Mouse (Mus musculus): ENCODE results near the gene Krt27. TPM values are rescaled to one million over a fixed set of nuclear protein-coding genes. Genes with fewer than 3 reads are reported as not detected.

Krt27 gene
- polyA plus RNA-seq, 1 experiment from 2014 or later: not detected

GRCm38 (mm10) chr11:99361423-99361822 is 10.5 kb upstream of the Krt27 start:
- H3K9ac ChIP-seq (ENCODE audit: low read length): no peak overlapping the region
- no peak overlapping the region for H3K27ac ChIP-seq (ENCODE audit: low read depth, low read length)
- H3K4me2 ChIP-seq: no peak overlapping the region
- H3K9me3 ChIP-seq (ENCODE audit: control insufficient read depth, low read length): no peaks in the 10 kb centered on the region
- DNase-seq (ENCODE audit: low spot score, missing footprints) (peak; percentile 80), ATAC-seq (ENCODE audit: low FRiP score) (no peak)
- 90% methylated on average over 8 of the region's 8 CpGs for WGBS
- H3K4me3 ChIP-seq (ENCODE audit: low read depth, low read length): no peak overlapping the region
- no peaks in the 10 kb centered on the region for H3K36me3 ChIP-seq (ENCODE audit: control insufficient read depth, insufficient read depth, low read length)
- H3K27me3 ChIP-seq (ENCODE audit: control insufficient read depth, insufficient read depth, low read length): no peaks in the 10 kb centered on the region
- no peaks in the 10 kb centered on the region for H3K4me1 ChIP-seq (ENCODE audit: control insufficient read depth, insufficient read depth, low read length)

GRCm38 (mm10) chr11:99339299-99339847 is 11.5 kb downstream of the Krt27 start:
- peak; percentile 86 for DNase-seq (ENCODE audit: low spot score, missing footprints)
- ATAC-seq (ENCODE audit: low FRiP score): peak; percentile 52; the same call in 1 of the 2 replicates

GRCm38 (mm10) chr11:99337866-99338265 is 13.0 kb downstream of the Krt27 start, which contains the start of gene Krt26:
TSS of gene Krt26 (minus strand) at chr11:99337966.
- peaks cover 4% of the 10 kb centered on the region; the same call in 1 of the 2 replicates for H3K4me1 ChIP-seq (ENCODE audit: control insufficient read depth, insufficient read depth, low read length)
- H3K36me3 ChIP-seq (ENCODE audit: control insufficient read depth, insufficient read depth, low read length): no peaks in the 10 kb centered on the region
- WGBS: 93% methylated on average over 11 of the region's 11 CpGs
- H3K9me3 ChIP-seq (ENCODE audit: control insufficient read depth, low read length): no peaks in the 10 kb centered on the region
- no peak within 1 kb of the TSS for H3K4me2 ChIP-seq
- H3K9ac ChIP-seq (ENCODE audit: low read length): no peak within 1 kb of the TSS
- H3K27ac ChIP-seq (ENCODE audit: low read depth, low read length): no peak within 1 kb of the TSS
- DNase-seq (ENCODE audit: low spot score, missing footprints) (no peak), ATAC-seq (ENCODE audit: low FRiP score) (no peak)
- H3K27me3 ChIP-seq (ENCODE audit: control insufficient read depth, insufficient read depth, low read length): no peaks in the 10 kb centered on the region
- no peak within 1 kb of the TSS for H3K4me3 ChIP-seq (ENCODE audit: low read depth, low read length)

More at GRCm38 (mm10) chr11:99339299-99339847, 11.5 kb downstream of the Krt27 start:
- Histone ChIP-seq H3K4me2 (no peak overlapping the region), H3K27me3 (ENCODE audit: control insufficient read depth, insufficient read depth, low read length) (no peaks in the 10 kb centered on the region), H3K27ac (ENCODE audit: low read depth, low read length) (peak overlapping the region; percentile 40; the same call in 1 of the 2 replicates), H3K4me3 (ENCODE audit: low read depth, low read length) (no peak overlapping the region), H3K9me3 (ENCODE audit: control insufficient read depth, low read length) (no peaks in the 10 kb centered on the region), H3K36me3 (ENCODE audit: control insufficient read depth, insufficient read depth, low read length) (no peaks in the 10 kb centered on the region), H3K4me1 (ENCODE audit: control insufficient read depth, insufficient read depth, low read length) (no peaks in the 10 kb centered on the region), H3K9ac (ENCODE audit: low read length) (no peak overlapping the region)
- WGBS: 31% methylated on average over 11 of the region's 11 CpGs

- no peak for ATAC-seq (ENCODE audit: low FRiP score)
- Histone ChIP-seq H3K9ac (ENCODE audit: low read length) (no peak overlapping the region), H3K36me3 (ENCODE audit: control insufficient read depth, insufficient read depth, low read length) (no peaks in the 10 kb centered on the region), H3K4me2 (no peak overlapping the region), H3K27ac (ENCODE audit: low read depth, low read length) (no peak overlapping the region), H3K9me3 (ENCODE audit: control insufficient read depth, low read length) (no peaks in the 10 kb centered on the region), H3K4me3 (ENCODE audit: low read depth, low read length) (no peak overlapping the region), H3K27me3 (ENCODE audit: control insufficient read depth, insufficient read depth, low read length) (no peaks in the 10 kb centered on the region), H3K4me1 (ENCODE audit: control insufficient read depth, insufficient read depth, low read length) (peaks cover 4% of the 10 kb centered on the region; the same call in 1 of the 2 replicates)
- 60% methylated on average over 13 of the region's 13 CpGs for WGBS
- no peak for DNase-seq (ENCODE audit: low spot score, missing footprints)
Observed at GRCm38 (mm10) chr11:99333426-99333825, 17.5 kb downstream of the Krt27 start.

GRCm38 (mm10) chr11:99329655-99330054 is 21.2 kb downstream of the Krt27 start:
- no peaks in the 10 kb centered on the region for H3K27me3 ChIP-seq (ENCODE audit: control insufficient read depth, insufficient read depth, low read length)
- WGBS: 78% methylated on average over 2 of the region's 2 CpGs
- H3K4me2 ChIP-seq: no peak overlapping the region
- no peak overlapping the region for H3K9ac ChIP-seq (ENCODE audit: low read length)
- no peaks in the 10 kb centered on the region for H3K9me3 ChIP-seq (ENCODE audit: control insufficient read depth, low read length)
- ATAC-seq (ENCODE audit: low FRiP score) (no peak), DNase-seq (ENCODE audit: low spot score, missing footprints) (no peak)
- H3K4me3 ChIP-seq (ENCODE audit: low read depth, low read length): no peak overlapping the region
- no peak overlapping the region for H3K27ac ChIP-seq (ENCODE audit: low read depth, low read length)
- no peaks in the 10 kb centered on the region for H3K36me3 ChIP-seq (ENCODE audit: control insufficient read depth, insufficient read depth, low read length)
- peaks cover 4% of the 10 kb centered on the region; the same call in 1 of the 2 replicates for H3K4me1 ChIP-seq (ENCODE audit: control insufficient read depth, insufficient read depth, low read length)

GRCm38 (mm10) chr11:99322851-99323250 is 28.1 kb downstream of the Krt27 start, which contains the start of gene Krt25:
TSS of gene Krt25 (minus strand) at chr11:99322951.
- no peaks in the 10 kb centered on the region for H3K4me1 ChIP-seq (ENCODE audit: control insufficient read depth, insufficient read depth, low read length)
- no peaks in the 10 kb centered on the region for H3K36me3 ChIP-seq (ENCODE audit: control insufficient read depth, insufficient read depth, low read length)
- no peaks in the 10 kb centered on the region for H3K27me3 ChIP-seq (ENCODE audit: control insufficient read depth, insufficient read depth, low read length)
- ATAC-seq (ENCODE audit: low FRiP score) (no peak), DNase-seq (ENCODE audit: low spot score, missing footprints) (no peak)
- no peaks in the 10 kb centered on the region for H3K9me3 ChIP-seq (ENCODE audit: control insufficient read depth, low read length)
- no peak within 1 kb of the TSS for H3K9ac ChIP-seq (ENCODE audit: low read length)
- WGBS: 89% methylated on average over 11 of the region's 11 CpGs
- no peak within 1 kb of the TSS for H3K4me3 ChIP-seq (ENCODE audit: low read depth, low read length)
- no peak within 1 kb of the TSS for H3K27ac ChIP-seq (ENCODE audit: low read depth, low read length)
- H3K4me2 ChIP-seq: no peak within 1 kb of the TSS

- no peaks in the 10 kb centered on the region for H3K27me3 ChIP-seq (ENCODE audit: control insufficient read depth, insufficient read depth, low read length)
- WGBS: 90% methylated on average over 14 of the region's 14 CpGs
Observed at GRCm38 (mm10) chr11:99321094-99321493, 29.8 kb downstream of the Krt27 start.

GRCm38 (mm10) chr11:99319127-99319526 is 31.8 kb downstream of the Krt27 start:
- ATAC-seq (ENCODE audit: low FRiP score) (no peak), DNase-seq (ENCODE audit: low spot score, missing footprints) (no peak)
- Histone ChIP-seq H3K9ac (ENCODE audit: low read length) (no peak overlapping the region), H3K4me1 (ENCODE audit: control insufficient read depth, insufficient read depth, low read length) (no peaks in the 10 kb centered on the region), H3K36me3 (ENCODE audit: control insufficient read depth, insufficient read depth, low read length) (no peaks in the 10 kb centered on the region), H3K4me2 (no peak overlapping the region), H3K4me3 (ENCODE audit: low read depth, low read length) (no peak overlapping the region), H3K9me3 (ENCODE audit: control insufficient read depth, low read length) (no peaks in the 10 kb centered on the region), H3K27me3 (ENCODE audit: control insufficient read depth, insufficient read depth, low read length) (no peaks in the 10 kb centered on the region), H3K27ac (ENCODE audit: low read depth, low read length) (no peak overlapping the region)
- 85% methylated on average over 9 of the region's 9 CpGs for WGBS

More at GRCm38 (mm10) chr11:99321094-99321493, 29.8 kb downstream of the Krt27 start:
- H3K9ac ChIP-seq (ENCODE audit: low read length): no peak overlapping the region
- H3K4me2 ChIP-seq: no peak overlapping the region
- no peaks in the 10 kb centered on the region for H3K4me1 ChIP-seq (ENCODE audit: control insufficient read depth, insufficient read depth, low read length)
- no peaks in the 10 kb centered on the region for H3K9me3 ChIP-seq (ENCODE audit: control insufficient read depth, low read length)
- no peak overlapping the region for H3K4me3 ChIP-seq (ENCODE audit: low read depth, low read length)
- DNase-seq (ENCODE audit: low spot score, missing footprints) (no peak), ATAC-seq (ENCODE audit: low FRiP score) (no peak)
- H3K27ac ChIP-seq (ENCODE audit: low read depth, low read length): no peak overlapping the region
- no peaks in the 10 kb centered on the region for H3K36me3 ChIP-seq (ENCODE audit: control insufficient read depth, insufficient read depth, low read length)

GRCm38 (mm10) chr11:99316543-99316942 is 34.4 kb downstream of the Krt27 start:
- 47% methylated on average over 8 of the region's 8 CpGs for WGBS
- Histone ChIP-seq H3K27me3 (ENCODE audit: control insufficient read depth, insufficient read depth, low read length) (no peaks in the 10 kb centered on the region), H3K36me3 (ENCODE audit: control insufficient read depth, insufficient read depth, low read length) (no peaks in the 10 kb centered on the region), H3K27ac (ENCODE audit: low read depth, low read length) (no peak overlapping the region), H3K9ac (ENCODE audit: low read length) (no peak overlapping the region), H3K4me1 (ENCODE audit: control insufficient read depth, insufficient read depth, low read length) (no peaks in the 10 kb centered on the region), H3K4me2 (no peak overlapping the region), H3K4me3 (ENCODE audit: low read depth, low read length) (no peak overlapping the region), H3K9me3 (ENCODE audit: control insufficient read depth, low read length) (no peaks in the 10 kb centered on the region)
- no peak for DNase-seq (ENCODE audit: low spot score, missing footprints)
- ATAC-seq (ENCODE audit: low FRiP score): no peak

All from midbrain, embryonic 11.5 days (tissue).